Mouse (Mus musculus): Measurements from ENCODE around the gene Pak2.

The Pak2 gene

DNA sequence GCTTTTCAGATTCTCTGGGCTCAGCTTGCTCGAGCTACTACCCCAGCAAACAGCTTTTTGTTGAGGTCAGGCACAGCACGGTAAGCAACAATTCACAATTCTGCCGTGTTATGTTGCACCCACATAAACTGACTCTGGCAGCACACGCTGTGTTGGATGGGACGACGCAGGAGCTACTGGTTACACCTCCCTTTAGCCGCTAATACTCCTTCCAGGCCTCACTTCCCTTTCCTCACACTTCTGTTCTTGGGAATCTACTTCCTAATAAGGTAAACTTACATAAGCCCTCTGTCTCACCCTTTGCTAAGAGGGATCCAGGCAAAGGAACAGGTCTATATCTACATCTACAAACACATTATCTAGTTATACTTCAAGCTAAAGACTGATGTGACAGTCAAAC lies 15.2 kb downstream of the Pak2 start:
- no peak for TF ChIP-seq GATA4 (IDR thresholded peaks at IDR 0.05; ENCODE audit: insufficient replicate concordance, low read length)

DNA sequence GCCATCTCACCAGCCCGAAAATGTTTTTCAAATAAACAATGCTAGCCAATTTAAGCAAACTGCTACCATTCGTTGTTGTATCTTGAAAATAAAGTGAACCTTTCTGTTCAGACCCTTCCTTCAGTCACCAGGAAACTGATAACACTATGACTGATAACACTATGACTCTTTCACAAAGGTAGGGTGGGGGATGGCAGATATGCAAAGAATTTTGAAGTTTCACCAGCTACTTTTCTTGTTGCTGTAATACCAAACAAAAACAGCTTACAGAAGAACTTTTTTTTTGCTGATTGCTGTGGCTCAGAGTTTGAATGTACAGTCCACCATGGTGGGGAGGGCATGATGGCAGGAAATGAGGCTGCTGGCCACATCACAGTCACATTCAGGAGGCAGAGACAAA lies 16.9 kb downstream of the Pak2 start:
- 0 out of 2 replicates have a peak, but pooled peaks have one; percentile 8 for TF ChIP-seq GATA4 (IDR thresholded peaks at IDR 0.05; ENCODE audit: insufficient replicate concordance, low read length)

- TF ChIP-seq GATA4 (IDR thresholded peaks at IDR 0.05; ENCODE audit: insufficient replicate concordance, low read length): no peak
Observed at GRCm38 (mm10) chr16:32059840-32060523, 19.2 kb downstream of the Pak2 start.

DNA sequence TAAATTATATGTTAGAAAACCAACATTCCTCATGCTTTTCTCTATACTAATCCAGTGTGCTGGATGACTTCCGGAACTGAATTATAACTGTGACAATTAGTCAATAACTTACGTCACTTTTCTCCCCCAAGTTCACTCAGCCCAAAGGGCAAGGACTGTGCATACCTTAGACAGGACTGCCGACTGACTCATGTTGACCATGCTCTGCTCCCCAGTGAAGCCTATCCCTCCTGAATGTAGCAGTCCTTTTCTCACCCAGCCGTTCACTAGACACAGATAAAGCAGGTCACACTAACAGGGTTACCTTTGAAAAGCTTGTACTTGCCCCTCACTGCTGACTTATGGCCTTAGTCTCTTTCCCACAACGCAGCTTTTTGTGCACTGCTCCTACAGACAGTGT lies 20.3 kb downstream of the Pak2 start:
- TF ChIP-seq GATA4 (IDR thresholded peaks at IDR 0.05; ENCODE audit: insufficient replicate concordance, low read length): no peak

DNA sequence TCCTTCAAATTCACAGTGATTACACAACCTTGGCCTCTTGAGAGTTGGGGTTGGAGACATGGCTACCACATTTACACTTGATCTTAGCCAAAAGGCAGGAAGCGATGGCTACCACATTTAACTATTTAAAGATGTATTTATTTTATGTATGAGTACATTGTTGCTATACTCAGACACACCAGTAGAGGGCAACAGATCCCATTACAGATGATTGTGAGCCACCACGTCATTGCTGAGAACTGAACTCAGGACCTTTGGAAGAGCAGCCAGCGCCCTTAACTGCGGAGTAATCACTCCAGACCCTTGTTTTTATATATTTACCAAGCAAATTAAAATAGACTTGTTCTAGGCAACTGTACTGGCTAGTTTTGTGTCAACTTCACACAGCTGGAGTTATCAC lies 36.8 kb downstream of the Pak2 start:
- no peak for TF ChIP-seq GATA4 (IDR thresholded peaks at IDR 0.05; ENCODE audit: insufficient replicate concordance, low read length)

- TF ChIP-seq GATA4 (IDR thresholded peaks at IDR 0.05; ENCODE audit: insufficient replicate concordance, low read length): no peak
Observed at GRCm38 (mm10) chr16:32019678-32020077, 59.5 kb downstream of the Pak2 start.

DNA sequence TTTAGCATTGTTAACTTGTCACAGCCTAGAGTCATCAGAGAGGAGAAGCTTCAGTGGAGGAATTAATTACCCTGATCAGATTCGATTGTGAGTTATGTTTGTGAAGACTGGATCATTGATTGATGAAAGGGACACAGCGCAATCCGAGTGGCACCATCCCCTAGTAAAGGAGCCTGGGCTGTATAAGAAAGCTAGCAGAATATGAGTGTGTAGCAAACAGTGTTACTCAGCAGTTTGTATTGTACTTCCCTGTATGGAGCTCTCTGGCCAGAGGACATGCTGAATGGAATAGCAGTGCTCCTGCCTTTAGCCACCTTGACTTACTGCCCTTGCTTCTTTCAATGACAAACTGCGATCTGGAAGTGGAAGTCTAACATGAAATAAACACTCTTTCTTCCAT lies 68.8 kb downstream of the Pak2 start:
- TF ChIP-seq GATA4 (IDR thresholded peaks at IDR 0.05; ENCODE audit: insufficient replicate concordance, low read length): no peak

DNA sequence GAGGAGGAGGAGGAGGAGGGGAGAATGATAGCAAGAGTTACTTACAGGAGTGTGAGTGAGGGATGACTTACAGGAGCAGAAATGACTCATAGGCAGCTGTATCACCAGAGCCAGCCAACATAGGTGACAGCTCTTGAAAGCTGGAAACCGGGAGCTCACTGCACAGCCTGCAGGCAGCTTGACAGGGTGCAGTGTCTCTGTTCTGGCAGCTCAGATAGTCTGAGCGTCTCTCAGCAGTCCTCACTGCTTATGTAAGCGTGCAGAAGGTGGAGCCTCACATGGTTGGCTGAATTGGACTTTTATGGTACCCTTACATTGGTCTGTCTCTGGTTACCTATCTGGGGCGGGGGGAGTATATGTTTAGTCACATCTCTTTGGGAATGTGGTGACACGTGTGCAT lies 69.2 kb downstream of the Pak2 start:
- no peak for TF ChIP-seq GATA4 (IDR thresholded peaks at IDR 0.05; ENCODE audit: insufficient replicate concordance, low read length)

- TF ChIP-seq GATA4 (IDR thresholded peaks at IDR 0.05; ENCODE audit: insufficient replicate concordance, low read length): no peak
Observed at GRCm38 (mm10) chr16:32008529-32009293, 70.4 kb downstream of the Pak2 start.

GRCm38 (mm10) chr16:32004731-32005130 lies 74.4 kb downstream of the Pak2 start:
- no peak for TF ChIP-seq GATA4 (IDR thresholded peaks at IDR 0.05; ENCODE audit: insufficient replicate concordance, low read length)

- TF ChIP-seq GATA4 (IDR thresholded peaks at IDR 0.05; ENCODE audit: insufficient replicate concordance, low read length): peak; percentile 50; the same call in 1 of the 2 replicates
Observed at GRCm38 (mm10) chr16:32002509-32003477, 76.3 kb downstream of the Pak2 start, which contains the start of gene Senp5. Gene Senp5 (minus strand): TSS chr16:32003287.

- TF ChIP-seq GATA4 (IDR thresholded peaks at IDR 0.05; ENCODE audit: insufficient replicate concordance, low read length): no peak
Observed at GRCm38 (mm10) chr16:31996371-31996770, 82.8 kb downstream of the Pak2 start.

- no peak for TF ChIP-seq GATA4 (IDR thresholded peaks at IDR 0.05; ENCODE audit: insufficient replicate concordance, low read length)
Observed at GRCm38 (mm10) chr16:31993946-31994345, 85.2 kb downstream of the Pak2 start.

GRCm38 (mm10) chr16:31993195-31993594 lies 85.9 kb downstream of the Pak2 start:
- TF ChIP-seq GATA4 (IDR thresholded peaks at IDR 0.05; ENCODE audit: insufficient replicate concordance, low read length): no peak

DNA sequence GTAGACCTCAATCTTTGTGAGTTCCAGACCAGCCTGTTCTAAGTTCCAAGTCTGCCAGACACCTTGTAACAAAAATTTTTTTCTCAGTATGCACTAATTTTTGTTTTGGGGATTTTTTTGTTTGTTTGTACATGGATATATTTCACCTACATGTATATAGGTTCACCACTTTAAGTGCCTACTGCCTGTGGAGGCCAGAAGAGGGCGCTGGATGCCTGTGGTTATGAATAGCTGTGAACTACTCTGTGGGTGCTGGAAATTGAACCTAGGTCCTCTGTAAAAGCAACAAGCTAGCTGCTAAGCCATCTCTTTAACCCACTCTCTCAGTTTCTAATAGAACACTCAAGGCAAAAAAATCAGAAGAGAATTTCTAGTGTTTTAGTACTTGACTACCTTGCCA lies 87.1 kb downstream of the Pak2 start:
- no peak for TF ChIP-seq GATA4 (IDR thresholded peaks at IDR 0.05; ENCODE audit: insufficient replicate concordance, low read length)

Data from liver, adult (tissue).